11 mouse cellular contexts compared by ENCODE assay signal in genomic region chr7:142661046-142661445, GRCm38 (mm10). TPM values are rescaled to one million over a fixed set of nuclear protein-coding genes. Genes with fewer than 3 reads are reported as not detected.
A peak's percentile ranks its signal among the peaks of the same experiment; 100 is the strongest.
DNase-seq lines count a peak whose midpoint lies in the region; ATAC-seq lines count a peak whose summit lies in the region.
"Had no signal": no experiment of that assay in that cellular context is flagged by ENCODE, and none has a peak within 500 bp of the region (broad histone marks: within the 10 kb centered on the region; RNA-seq: fewer than 3 reads in every experiment).

No protein-coding gene starts in this region.

- intact Hi-C loops in heart, postnatal 14 days (cut with DNase I): no loop called here

- H3K4me1 ChIP-seq in heart, embryonic 15.5 days (replicated peaks): peaks cover 44% of the 10 kb centered on the region
- peaks cover 46% of the 10 kb centered on the region for H3K4me1 ChIP-seq in embryonic facial prominence, embryonic 15.5 days
- peaks cover 59% of the 10 kb centered on the region for H3K4me1 ChIP-seq in limb, embryonic 10.5 days
- H3K4me1 ChIP-seq in neural tube, embryonic 12.5 days: peaks cover 33% of the 10 kb centered on the region

- peak overlapping the region; percentile 78 for H3K4me2 ChIP-seq in heart, embryonic 15.5 days
- H3K4me2 ChIP-seq in embryonic facial prominence, embryonic 15.5 days (replicated peaks): peak overlapping the region; percentile 71
- H3K4me2 ChIP-seq in neural tube, embryonic 12.5 days (replicated peaks): peak overlapping the region; percentile 61

- no peaks in the 10 kb centered on the region for H3K9me3 ChIP-seq in heart, embryonic 15.5 days (replicated peaks)
- H3K9me3 ChIP-seq in embryonic facial prominence, embryonic 15.5 days (replicated peaks): no peaks in the 10 kb centered on the region
- no peaks in the 10 kb centered on the region for H3K9me3 ChIP-seq in limb, embryonic 10.5 days (replicated peaks)
- no peaks in the 10 kb centered on the region for H3K9me3 ChIP-seq in neural tube, embryonic 12.5 days

- H3K27ac ChIP-seq in heart, embryonic 15.5 days: peak overlapping the region; percentile 97
- peak overlapping the region; percentile 87 for H3K27ac ChIP-seq in embryonic facial prominence, embryonic 15.5 days (replicated peaks)
- H3K27ac ChIP-seq in limb, embryonic 10.5 days: peak overlapping the region; percentile 99
- no peak overlapping the region for H3K27ac ChIP-seq in neural tube, embryonic 12.5 days

- peak overlapping the region; percentile 73 for H3K9ac ChIP-seq in heart, embryonic 15.5 days
- peak overlapping the region; percentile 47 for H3K9ac ChIP-seq in embryonic facial prominence, embryonic 15.5 days
- peak overlapping the region; percentile 56 for H3K9ac ChIP-seq in neural tube, embryonic 12.5 days

- ATAC-seq in heart, embryonic 15.5 days (replicated peaks; ENCODE audit: insufficient number of reproducible peaks, insufficient read depth, low FRiP score, low read depth): no peak
- ATAC-seq in embryonic facial prominence, embryonic 15.5 days (ENCODE audit: insufficient number of reproducible peaks, low FRiP score, low TSS enrichment, low read depth): no peak
- no peak for ATAC-seq in neural tube, embryonic 12.5 days (ENCODE audit: low FRiP score, low read depth)

- peaks cover 93% of the 10 kb centered on the region for H3K27me3 ChIP-seq in heart, embryonic 15.5 days
- H3K27me3 ChIP-seq in embryonic facial prominence, embryonic 15.5 days: peaks cover 92% of the 10 kb centered on the region
- peaks cover 99% of the 10 kb centered on the region for H3K27me3 ChIP-seq in limb, embryonic 10.5 days (ENCODE audit: low read depth, poor library complexity, severe bottlenecking)
- peaks cover 100% of the 10 kb centered on the region for H3K27me3 ChIP-seq in neural tube, embryonic 12.5 days (replicated peaks)

- DNase-seq in heart, postnatal 14 days: no peak
- DNase-seq in limb, embryonic 10.5 days (ENCODE audit: low spot score): peak; percentile 72
- no peak for DNase-seq in cerebellum, adult 9-10 months
- DNase-seq in layer of hippocampus, adult 11-12 months (ENCODE audit: low spot score): no peak
- DNase-seq in adrenal gland, postnatal 4 days (ENCODE audit: low spot score in 2 of 2): no peak
- DNase-seq: cerebellum, adult 2 months; gastrocnemius, postnatal 36 days had no signal

- no peaks in the 10 kb centered on the region for H3K36me3 ChIP-seq in heart, embryonic 15.5 days
- H3K36me3 ChIP-seq in embryonic facial prominence, embryonic 15.5 days: no peaks in the 10 kb centered on the region
- peaks cover 21% of the 10 kb centered on the region for H3K36me3 ChIP-seq in limb, embryonic 10.5 days
- H3K36me3 ChIP-seq in neural tube, embryonic 12.5 days: no peaks in the 10 kb centered on the region

- peak overlapping the region; percentile 70 for H3K4me3 ChIP-seq in heart, embryonic 15.5 days
- H3K4me3 ChIP-seq in embryonic facial prominence, embryonic 15.5 days (replicated peaks): peak overlapping the region; percentile 60
- H3K4me3 ChIP-seq in limb, embryonic 10.5 days: peak overlapping the region; percentile 77
- H3K4me3 ChIP-seq in neural tube, embryonic 12.5 days: peak overlapping the region; percentile 39

- WGBS in heart, embryonic 15.5 days: 2% methylated on average over 25 of the region's 25 CpGs
- whole genome bisulfite sequencing in embryonic facial prominence, embryonic 15.5 days: 7% methylated on average over 25 of the region's 25 CpGs
- under 1% methylated on average over 25 of the region's 25 CpGs for WGBS in limb, embryonic 10.5 days
- 1% methylated on average over 25 of the region's 25 CpGs for WGBS in neural tube, embryonic 12.5 days

RNA-seq across cellular contexts. Expression of gene Igf2, which starts 5.6 kb away (rescaled TPM):
- polyA plus RNA-seq in heart, embryonic 15.5 days (2015; fragmentation: Nextera tagmentation; extraction: Ambion mirVana): 1,178 and 1,276 TPM in 2 replicates
- total RNA-seq in heart, postnatal 14 days (2021): 100 to 1,000 TPM; 349 to 384 TPM
- 970 and 1,114 TPM in 2 replicates for polyA plus RNA-seq in embryonic facial prominence, embryonic 15.5 days (2015; fragmentation: Nextera tagmentation; extraction: Ambion mirVana)
- polyA plus RNA-seq in limb, embryonic 10.5 days (2016; fragmentation: Nextera tagmentation; extraction: Ambion mirVana): 769 and 872 TPM in 2 replicates
- 254 and 320 TPM in 2 replicates for polyA plus RNA-seq in neural tube, embryonic 12.5 days (2016; fragmentation: Nextera tagmentation; extraction: Ambion mirVana)
- total RNA-seq in adrenal gland, postnatal 4 days (2021): 1,000 to 10,000 TPM in 1 of 2 experiments, 100 to 1,000 TPM in 1; 616 to 1,339 TPM
- total RNA-seq: MEL had no signal

RNA-seq across cellular contexts. Expression of gene Gm49394, which starts 8.7 kb away (rescaled TPM):
- not detected in 2 replicates for polyA plus RNA-seq in heart, embryonic 15.5 days (2015; fragmentation: Nextera tagmentation; extraction: Ambion mirVana)
- not detected for total RNA-seq in heart, postnatal 14 days (2021)
- 0.25 and 0.80 TPM in 2 replicates for polyA plus RNA-seq in embryonic facial prominence, embryonic 15.5 days (2015; fragmentation: Nextera tagmentation; extraction: Ambion mirVana)
- 0.09 and 0.11 TPM in 2 replicates for polyA plus RNA-seq in limb, embryonic 10.5 days (2016; fragmentation: Nextera tagmentation; extraction: Ambion mirVana)
- polyA plus RNA-seq in neural tube, embryonic 12.5 days (2016; fragmentation: Nextera tagmentation; extraction: Ambion mirVana): not detected in 2 replicates
- under 1 TPM in 1 of 2 experiments, not detected in 1; 0.11 TPM for total RNA-seq in adrenal gland, postnatal 4 days (2021)
- total RNA-seq: MEL had no signal
